Mouse (Mus musculus): ENCODE measurements around the gene Dhrs3.

DNA sequence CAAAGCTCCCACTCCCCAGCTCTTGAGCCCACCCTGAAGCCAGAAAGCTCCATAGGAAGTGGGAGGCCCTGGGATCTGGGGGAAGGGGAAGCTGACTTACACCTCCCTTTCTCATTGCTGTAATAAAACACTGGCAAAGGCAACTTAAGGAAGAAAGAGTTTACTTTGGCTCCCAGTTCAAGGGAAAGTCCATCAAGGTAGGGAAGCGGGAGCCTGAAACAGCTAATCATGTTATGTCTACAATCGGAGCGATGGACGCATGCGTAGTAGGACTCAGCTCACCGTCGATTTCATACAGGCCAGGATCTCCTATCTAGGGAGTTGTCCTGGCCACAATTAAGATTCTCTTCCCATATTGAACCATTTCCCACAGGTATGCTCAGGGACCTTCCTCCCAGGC lies 38.5 kb downstream of the Dhrs3 start:
- TF ChIP-seq ZC3H11A (IDR thresholded peaks at IDR 0.05; ENCODE audit: borderline replicate concordance, low read depth, low read length) (no peak), ZNF384 (IDR thresholded peaks at IDR 0.05; ENCODE audit: low read depth, low read length) (no peak)

Data from ES-E14 (cell line).